Mouse (Mus musculus) liver, embryonic 12.5 days (tissue): ENCODE results near the gene Wdr5. TPM values are rescaled to one million over a fixed set of nuclear protein-coding genes. Genes with fewer than 3 reads are reported as not detected.

Experiments used
- ATAC-seq: fragments of 200-750 bp; cut with Nextera tagmentation; 2 replicates; pipeline ENCODE4 v1.8.0; 2017; ENCODE audit warnings: moderate number of reproducible peaks, mild to moderate bottlenecking, moderate library complexity
- H3K27ac ChIP-seq: fragments of 300-500 bp; sonication (generic); 2 replicates; pipeline ENCODE4 v1.5.1; 2016; ENCODE audit warnings: mild to moderate bottlenecking
- H3K27me3 ChIP-seq: fragments of 300-500 bp; sonication (generic); replicated peaks from 2 replicates; pipeline ENCODE4 v1.6.1; 2016; ENCODE audit warnings: mild to moderate bottlenecking, moderate library complexity
- H3K36me3 ChIP-seq: fragments of 300-500 bp; sonication (generic); 2 replicates; pipeline ENCODE4 v1.6.1; 2016; ENCODE audit warnings: mild to moderate bottlenecking, moderate library complexity
- H3K4me1 ChIP-seq: fragments of 300-500 bp; sonication (generic); 2 replicates; pipeline ENCODE4 v1.6.1; 2016
- H3K4me2 ChIP-seq: fragments of 300-500 bp; sonication (generic); 2 replicates; pipeline ENCODE4 v1.6.1; 2016; ENCODE audit warnings: mild to moderate bottlenecking, moderate library complexity
- H3K4me3 ChIP-seq: fragments of 300-500 bp; sonication (generic); 2 replicates; pipeline ENCODE4 v1.5.1; 2016; ENCODE audit warnings: mild to moderate bottlenecking, moderate library complexity
- H3K9ac ChIP-seq: fragments of 300-500 bp; sonication (generic); 2 replicates; pipeline ENCODE4 v1.6.1; 2016; ENCODE audit warnings: mild to moderate bottlenecking, moderate library complexity
- H3K9me3 ChIP-seq: fragments of 300-500 bp; sonication (generic); replicated peaks from 2 replicates; pipeline ENCODE4 v1.6.1; 2016; ENCODE audit warnings: mild to moderate bottlenecking, moderate library complexity
- WGBS: fragments of 180-500 bp; shearing (Covaris S2); methylation state at CpG from one replicate; pipeline ENCODE4 v1.1.7; 2016; ENCODE audit not compliant: insufficient replicate concordance; 5-methylcytosine and 5-hydroxymethylcytosine counted together
- polyA plus RNA-seq: library from polyadenylated mRNA; unstranded; fragments of >200 nt; fragmentation: Nextera tagmentation; extraction: Ambion mirVana; gene quantifications from 2 replicates; pipeline ENCODE4 v1.2.1, GENCODE M21; 2016

Gene Wdr5
- polyA plus RNA-seq, 1 experiment from 2014 or later = 47.2 TPM

- peaks cover 11% of the 10 kb centered on the region for H3K27me3 ChIP-seq
- WGBS = 68% methylated on average over 2 of the region's 2 CpGs
Observed at GRCm38 (mm10) chr2:27583019-27583418, 68.1 kb downstream of the Wdr5 start.

GRCm38 (mm10) chr2:27584546-27584945, 69.6 kb downstream of the Wdr5 start:
- Histone ChIP-seq H3K9ac (no peak overlapping the region), H3K4me3 (no peak overlapping the region), H3K27ac (no peak overlapping the region), H3K27me3 (peaks cover 11% of the 10 kb centered on the region), H3K4me1 (no peaks in the 10 kb centered on the region), H3K36me3 (no peaks in the 10 kb centered on the region), H3K9me3 (no peaks in the 10 kb centered on the region; the same call in 1 of the 2 replicates), H3K4me2 (no peak overlapping the region)
- ATAC-seq = no peak
- 89% methylated on average over 13 of the region's 13 CpGs for WGBS

More at GRCm38 (mm10) chr2:27583019-27583418, 68.1 kb downstream of the Wdr5 start:
- Histone ChIP-seq H3K4me1 (no peaks in the 10 kb centered on the region), H3K36me3 (no peaks in the 10 kb centered on the region), H3K4me3 (no peak overlapping the region), H3K9ac (no peak overlapping the region), H3K9me3 (no peaks in the 10 kb centered on the region; the same call in 1 of the 2 replicates), H3K27ac (no peak overlapping the region), H3K4me2 (no peak overlapping the region)
- ATAC-seq = no peak

Other genes with a start within 250 kb of the Wdr5 start
- 5.0 and 5.8 TPM in 2 replicates for gene Vav2, start 88.1 kb upstream of the Wdr5 start, polyA plus RNA-seq
- 1.3 and 1.4 TPM in 2 replicates for gene Brd3os, start 72.8 kb upstream of the Wdr5 start, polyA plus RNA-seq
- gene Brd3, start 7.5 kb upstream of the Wdr5 start, polyA plus RNA-seq = 38.5 and 39.0 TPM in 2 replicates
- 3.9 and 4.2 TPM in 2 replicates for gene Rxra, start 161.3 kb downstream of the Wdr5 start, polyA plus RNA-seq